Mouse (Mus musculus): ENCODE results near the gene Dera. TPM values are rescaled to one million over a fixed set of nuclear protein-coding genes. Genes with fewer than 3 reads are reported as not detected.

Gene Dera
- polyA plus RNA-seq (2012; rRNA removed): 16.4 and 18.3 TPM in 2 replicates

GRCm38 (mm10) chr6:137754056-137754856 is at the start of gene Dera:
TSS of gene Dera (plus strand) at chr6:137754546.

GRCm38 (mm10) chr6:137734846-137735609 is 19.3 kb upstream of the Dera start, which contains the start of gene Strap:
TSS of gene Strap (plus strand) at chr6:137735078.

Other genes with a start within 250 kb of the Dera start
- gene Eps8, start 99.7 kb upstream of the Dera start, polyA plus RNA-seq (2012; rRNA removed): 0.58 and 0.59 TPM in 2 replicates
- gene Strap, start 19.5 kb upstream of the Dera start, polyA plus RNA-seq (2012; rRNA removed): 31.0 and 34.6 TPM in 2 replicates